12 mouse cellular contexts compared by ENCODE assay signal in genomic region chr16:78317960-78318359, GRCm38 (mm10). TPM values are rescaled to one million over a fixed set of nuclear protein-coding genes. Genes with fewer than 3 reads are reported as not detected.
DNase-seq lines count a peak whose midpoint lies in the region; ATAC-seq lines count a peak whose summit lies in the region.
"Had no signal": no experiment of that assay in that cellular context is flagged by ENCODE, and none has a peak within 500 bp of the region (broad histone marks: within the 10 kb centered on the region; RNA-seq: fewer than 3 reads in every experiment).

No protein-coding gene starts in this region.

- H3K27ac ChIP-seq in liver, embryonic 11.5 days (ENCODE audit: low read depth, low read length) = no peak overlapping the region
- peak overlapping the region; percentile 25; the same call in 1 of the 2 replicates for H3K27ac ChIP-seq in stomach, embryonic 16.5 days (ENCODE audit: low read length)
- H3K27ac ChIP-seq in hindbrain, embryonic 11.5 days (ENCODE audit: low read depth, low read length) = no peak overlapping the region
- H3K27ac ChIP-seq: hindbrain, embryonic 14.5 days; layer of hippocampus, adult 2 months; limb, embryonic 13.5 days had no signal

- H3K27me3 ChIP-seq in liver, embryonic 11.5 days (replicated peaks; ENCODE audit: control insufficient read depth, insufficient read depth, low read length) = no peaks in the 10 kb centered on the region
- H3K27me3 ChIP-seq in stomach, embryonic 16.5 days (ENCODE audit: control insufficient read depth, insufficient read depth, low read length) = no peaks in the 10 kb centered on the region
- no peaks in the 10 kb centered on the region for H3K27me3 ChIP-seq in hindbrain, embryonic 11.5 days (ENCODE audit: control insufficient read depth, insufficient read depth, low read length)
- H3K27me3 ChIP-seq: limb, embryonic 13.5 days had no signal

- DNase-seq in liver, embryonic 11.5 days (ENCODE audit: low spot score) = no peak
- no peak for DNase-seq in liver
- DNase-seq in heart, adult 8-10 months (ENCODE audit: low spot score) = peak; percentile 56
- DNase-seq in large intestine, adult 2 months (ENCODE audit: low read depth, low spot score) = peak; percentile 63
- DNase-seq in T-cell, adult 2 months (ENCODE audit: low spot score) = no peak
- DNase-seq in hindbrain, embryonic 11.5 days (ENCODE audit: low spot score) = no peak
- DNase-seq: retina, postnatal 1 day had no signal

- WGBS in liver, embryonic 11.5 days = 39% methylated on average over 7 of the region's 7 CpGs
- 18% methylated on average over 7 of the region's 7 CpGs for WGBS in large intestine, adult 2 months
- 31% methylated on average over 7 of the region's 7 CpGs for WGBS in stomach, embryonic 16.5 days
- WGBS in hindbrain, embryonic 11.5 days = 84% methylated on average over 7 of the region's 7 CpGs

- no peak overlapping the region for H3K4me2 ChIP-seq in liver, embryonic 11.5 days
- H3K4me2 ChIP-seq in stomach, embryonic 16.5 days (ENCODE audit: low read depth, low read length) = no peak overlapping the region
- no peak overlapping the region for H3K4me2 ChIP-seq in hindbrain, embryonic 11.5 days (replicated peaks; ENCODE audit: low read depth, low read length)
- H3K4me2 ChIP-seq: hindbrain, embryonic 14.5 days; limb, embryonic 13.5 days had no signal

- H3K4me3 ChIP-seq in liver, embryonic 11.5 days (ENCODE audit: low read depth, low read length) = no peak overlapping the region
- no peak overlapping the region for H3K4me3 ChIP-seq in stomach, embryonic 16.5 days (replicated peaks; ENCODE audit: low read length)
- H3K4me3 ChIP-seq in hindbrain, embryonic 11.5 days (ENCODE audit: low read depth, low read length) = no peak overlapping the region
- H3K4me3 ChIP-seq: layer of hippocampus, adult 2 months; limb, embryonic 13.5 days; myocyte had no signal

- no peak overlapping the region for H3K9ac ChIP-seq in liver, embryonic 11.5 days (ENCODE audit: low read depth, low read length)
- H3K9ac ChIP-seq in stomach, embryonic 16.5 days (ENCODE audit: low read length) = no peak overlapping the region
- no peak overlapping the region for H3K9ac ChIP-seq in hindbrain, embryonic 11.5 days (ENCODE audit: low read depth, low read length)
- H3K9ac ChIP-seq: hindbrain, embryonic 14.5 days; limb, embryonic 13.5 days had no signal

- no peaks in the 10 kb centered on the region; the same call in 1 of the 2 replicates for H3K4me1 ChIP-seq in liver, embryonic 11.5 days (replicated peaks; ENCODE audit: control insufficient read depth, insufficient read depth, low read length)
- H3K4me1 ChIP-seq in stomach, embryonic 16.5 days (ENCODE audit: control insufficient read depth, insufficient read depth, low read length) = peaks cover 24% of the 10 kb centered on the region; the same call in 1 of the 2 replicates
- peaks cover 4% of the 10 kb centered on the region; the same call in 1 of the 2 replicates for H3K4me1 ChIP-seq in hindbrain, embryonic 11.5 days (replicated peaks; ENCODE audit: control insufficient read depth, insufficient read depth, low read length)

- no peaks in the 10 kb centered on the region for H3K36me3 ChIP-seq in liver, embryonic 11.5 days (ENCODE audit: control insufficient read depth, insufficient read depth, low read length)
- H3K36me3 ChIP-seq in stomach, embryonic 16.5 days (ENCODE audit: control insufficient read depth, insufficient read depth, low read length) = no peaks in the 10 kb centered on the region
- H3K36me3 ChIP-seq in hindbrain, embryonic 11.5 days (ENCODE audit: control insufficient read depth, insufficient read depth, low read length) = no peaks in the 10 kb centered on the region
- H3K36me3 ChIP-seq: limb, embryonic 13.5 days had no signal

- no peaks in the 10 kb centered on the region for H3K9me3 ChIP-seq in liver, embryonic 11.5 days (ENCODE audit: control insufficient read depth, low read length)
- no peaks in the 10 kb centered on the region for H3K9me3 ChIP-seq in stomach, embryonic 16.5 days (replicated peaks; ENCODE audit: control insufficient read depth, low read length)
- no peaks in the 10 kb centered on the region for H3K9me3 ChIP-seq in hindbrain, embryonic 11.5 days (ENCODE audit: control insufficient read depth, low read length)
- H3K9me3 ChIP-seq: limb, embryonic 13.5 days had no signal

- peak; percentile 41; the same call in 1 of the 2 replicates for ATAC-seq in liver, embryonic 11.5 days (replicated peaks; ENCODE audit: low FRiP score)
- peak; percentile 85 for ATAC-seq in stomach, embryonic 16.5 days (ENCODE audit: insufficient read depth, low FRiP score)
- ATAC-seq in hindbrain, embryonic 11.5 days (ENCODE audit: low FRiP score) = no peak

RNA-seq across cellular contexts. Expression of gene Cxadr, which starts 16.7 kb away (rescaled TPM):
- 13.2 and 14.7 TPM in 2 replicates for polyA plus RNA-seq in liver, embryonic 11.5 days (2014; fragmentation: Nextera tagmentation; extraction: Ambion mirVana)
- 10 to 100 TPM; 30.6 to 50.2 (median 38.4) TPM for total RNA-seq in heart, adult 8-10 months (2022)
- 36.0 and 60.5 TPM in 2 replicates for polyA plus RNA-seq in large intestine, adult 2 months (2012; rRNA removed)
- 67.1 and 76.9 TPM in 2 replicates for polyA plus RNA-seq in stomach, embryonic 16.5 days (2015; fragmentation: Nextera tagmentation; extraction: Ambion mirVana)
- polyA plus RNA-seq in hindbrain, embryonic 11.5 days (2014; fragmentation: Nextera tagmentation; extraction: Ambion mirVana) = 64.7 and 70.1 TPM in 2 replicates

RNA-seq across cellular contexts. Expression of gene Btg3, which starts 59.0 kb away (rescaled TPM):
- 42.7 and 46.7 TPM in 2 replicates for polyA plus RNA-seq in liver, embryonic 11.5 days (2014; fragmentation: Nextera tagmentation; extraction: Ambion mirVana)
- total RNA-seq in heart, adult 8-10 months (2022) = 1 to 10 TPM; 5.3 to 6.5 (median 5.8) TPM
- 1.5 and 2.3 TPM in 2 replicates for polyA plus RNA-seq in large intestine, adult 2 months (2012; rRNA removed)
- 19.7 and 25.3 TPM in 2 replicates for polyA plus RNA-seq in stomach, embryonic 16.5 days (2015; fragmentation: Nextera tagmentation; extraction: Ambion mirVana)
- 43.7 and 45.8 TPM in 2 replicates for polyA plus RNA-seq in hindbrain, embryonic 11.5 days (2014; fragmentation: Nextera tagmentation; extraction: Ambion mirVana)

Comparison
In these comparisons a context has a peak if more than half of its experiments do, and no peak if none do; other contexts are left out.
1. DNase-seq: peak in heart, adult 8-10 months (single experiment) and large intestine, adult 2 months (single experiment); none in liver, embryonic 11.5 days (single experiment), liver (single experiment), T-cell, adult 2 months (single experiment) and hindbrain, embryonic 11.5 days (single experiment).